Comparison of ENCODE assay signal across 12 mouse cellular contexts in the genomic region with DNA sequence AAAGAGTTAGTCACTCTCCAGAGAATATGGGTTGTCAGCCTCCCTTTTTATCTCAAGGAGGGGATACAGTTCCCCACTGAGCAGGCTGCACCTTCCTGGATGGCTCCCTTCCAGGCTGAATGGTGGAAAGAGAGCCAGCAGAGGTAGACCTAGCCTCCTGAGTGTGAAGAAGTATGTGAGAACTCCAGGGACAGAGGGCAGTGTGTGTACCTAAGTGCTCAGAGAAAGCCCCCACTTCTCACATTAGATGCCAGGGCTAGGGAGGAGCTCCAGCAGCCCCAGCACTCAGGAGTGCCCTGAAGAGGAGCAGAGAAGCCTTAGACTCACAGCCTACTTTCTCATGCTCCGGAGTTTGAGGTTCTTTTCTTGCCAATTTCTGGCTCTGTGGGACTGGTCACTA. TPM values are rescaled to one million over a fixed set of nuclear protein-coding genes. Genes with fewer than 3 reads are reported as not detected.
DNase-seq lines count a peak whose midpoint lies in the region; ATAC-seq and TF ChIP-seq lines count a peak whose summit lies in the region.
"Had no signal": no experiment of that assay in that cellular context is flagged by ENCODE, and none has a peak within 500 bp of the region (broad histone marks: within the 10 kb centered on the region; RNA-seq: fewer than 3 reads in every experiment).

No protein-coding gene starts in this region.

- peaks cover 38% of the 10 kb centered on the region for H3K36me3 ChIP-seq in heart, embryonic 10.5 days
- peaks cover 0 to 40% of the 10 kb centered on the region in 2 experiments; a peak in 2 of 4 replicates for H3K36me3 ChIP-seq in MEL (ENCODE audit: control insufficient read depth in 1 of 2, insufficient read depth in 2 of 2, low read length in 2 of 2)
- peaks cover 15% of the 10 kb centered on the region for H3K36me3 ChIP-seq in lung, embryonic 16.5 days (ENCODE audit: control insufficient read depth, insufficient read depth, low read length)

- H3K79me2 ChIP-seq in MEL (ENCODE audit: control insufficient read depth, insufficient read depth, low read length, poor library complexity): no peaks in the 10 kb centered on the region; the same call in 1 of the 2 replicates

- H3K4me2 ChIP-seq in lung, embryonic 16.5 days (ENCODE audit: low read depth, low read length): no peak overlapping the region
- H3K4me2 ChIP-seq: heart, embryonic 13.5 days; limb, embryonic 13.5 days; stomach, embryonic 15.5 days had no signal

- no peaks in the 10 kb centered on the region for H3K9me3 ChIP-seq in heart, embryonic 10.5 days
- H3K9me3 ChIP-seq in MEL (replicated peaks; ENCODE audit: insufficient read depth, low read length): no peaks in the 10 kb centered on the region
- H3K9me3 ChIP-seq in lung, embryonic 16.5 days (ENCODE audit: control insufficient read depth, low read length): no peaks in the 10 kb centered on the region
- H3K9me3 ChIP-seq: heart, embryonic 13.5 days; limb, embryonic 13.5 days; stomach, embryonic 15.5 days had no signal

- TF ChIP-seq EP300 in MEL (IDR thresholded peaks at IDR 0.05; ENCODE audit: low read depth in 1 of 2, low read length in 2 of 2): no peak

- peaks cover 32% of the 10 kb centered on the region for H3K4me1 ChIP-seq in heart, embryonic 10.5 days
- H3K4me1 ChIP-seq in MEL (ENCODE audit: control insufficient read depth in 1 of 2, insufficient read depth in 2 of 2, low read length in 2 of 2): peaks cover 17 to 30% of the 10 kb centered on the region in 2 experiments
- peaks cover 4% of the 10 kb centered on the region; the same call in 1 of the 2 replicates for H3K4me1 ChIP-seq in lung, embryonic 16.5 days (replicated peaks; ENCODE audit: control insufficient read depth, insufficient read depth, low read length)
- H3K4me1 ChIP-seq: stomach, embryonic 15.5 days had no signal

- no peak for TF ChIP-seq POLR2A in MEL (IDR thresholded peaks at IDR 0.05; ENCODE audit: control insufficient read depth in 1 of 2, insufficient read depth in 1 of 2, low read depth in 1 of 2, low read length in 2 of 2, poor library complexity in 1 of 2)

- peak; percentile 75 for DNase-seq in heart, adult 11 months
- no peak for DNase-seq in heart, embryonic 10.5 days (ENCODE audit: low spot score)
- DNase-seq in left cerebral cortex, adult 2 months (ENCODE audit: extremely low spot score in 1 of 2, low spot score in 2 of 2): no peak
- DNase-seq in left cerebral cortex, postnatal 4 days: no peak
- DNase-seq in MEL (ENCODE audit: low read depth, low spot score): peak; percentile 40
- no peak for DNase-seq in testis, postnatal 14 days (ENCODE audit: low spot score)
- DNase-seq: gastrocnemius, postnatal 36 days; thymus, postnatal 14 days had no signal

- TF ChIP-seq RAD21 in MEL (IDR thresholded peaks at IDR 0.05; ENCODE audit: low read depth, low read length): no peak

- intact Hi-C loops in left cerebral cortex, adult 2 months (cut with DNase I): loop anchor here (5.0 kb wide), 1 partner anchor 56 kb away; no protein-coding TSS in a partner anchor
- intact Hi-C loops in left cerebral cortex, postnatal 4 days (cut with DNase I): no loop called here

- no peak overlapping the region for H3K4me3 ChIP-seq in heart, embryonic 10.5 days
- no peak overlapping the region for H3K4me3 ChIP-seq in left cerebral cortex, adult 2 months
- H3K4me3 ChIP-seq in MEL (ENCODE audit: control insufficient read depth in 1 of 2, insufficient read depth in 1 of 2, low read depth in 2 of 2, low read length in 2 of 2): no peak overlapping the region
- H3K4me3 ChIP-seq in lung, embryonic 16.5 days (ENCODE audit: low read length): no peak overlapping the region
- H3K4me3 ChIP-seq: heart, embryonic 13.5 days; limb, embryonic 13.5 days; stomach, embryonic 15.5 days had no signal

- 94% methylated on average over 1 of the region's 1 CpGs for WGBS in heart, embryonic 10.5 days
- WGBS in lung, embryonic 16.5 days: 60% methylated on average over 1 of the region's 1 CpGs

- no peaks in the 10 kb centered on the region for H3K27me3 ChIP-seq in heart, embryonic 10.5 days (ENCODE audit: insufficient read depth, poor library complexity, severe bottlenecking)
- no peaks in the 10 kb centered on the region for H3K27me3 ChIP-seq in MEL (ENCODE audit: control insufficient read depth in 1 of 2, insufficient read depth in 2 of 2, low read length in 2 of 2)
- no peaks in the 10 kb centered on the region for H3K27me3 ChIP-seq in lung, embryonic 16.5 days (ENCODE audit: control insufficient read depth, insufficient read depth, low read depth, low read length)
- H3K27me3 ChIP-seq: heart, embryonic 13.5 days; limb, embryonic 13.5 days; stomach, embryonic 15.5 days had no signal

- peak; percentile 95 for ATAC-seq in lung, embryonic 16.5 days (ENCODE audit: low read depth)

- no peak overlapping the region for H3K27ac ChIP-seq in heart, embryonic 10.5 days
- peak overlapping the region; percentile 62 for H3K27ac ChIP-seq in left cerebral cortex, adult 2 months
- H3K27ac ChIP-seq in MEL (ENCODE audit: control insufficient read depth, low read depth, low read length): peak overlapping the region; percentile 33
- H3K27ac ChIP-seq in lung, embryonic 16.5 days (ENCODE audit: low read length): peak overlapping the region; percentile 5; the same call in 1 of the 2 replicates
- H3K27ac ChIP-seq: heart, embryonic 13.5 days; limb, embryonic 13.5 days; stomach, embryonic 15.5 days had no signal

- H3K9ac ChIP-seq in MEL (ENCODE audit: control insufficient read depth, low read depth, low read length, poor library complexity, severe bottlenecking): no peak overlapping the region
- no peak overlapping the region for H3K9ac ChIP-seq in lung, embryonic 16.5 days (ENCODE audit: low read length)
- H3K9ac ChIP-seq: heart, embryonic 13.5 days; limb, embryonic 13.5 days; stomach, embryonic 15.5 days had no signal

- TF ChIP-seq CTCF in left cerebral cortex, adult 2 months (IDR thresholded peaks at IDR 0.05): no peak
- TF ChIP-seq CTCF in MEL (IDR thresholded peaks at IDR 0.05 in 2 of 3, conservative IDR thresholded peaks at IDR 0.05 in 1 of 3; ENCODE audit: control insufficient read depth in 1 of 3, insufficient read depth in 1 of 3, low read depth in 2 of 3, low read length in 3 of 3, poor library complexity in 1 of 3, severe bottlenecking in 1 of 3): no peak

TF ChIP-seq in MEL, 35 proteins besides CTCF, POLR2A, EP300 and RAD21:
- TF ChIP-seq HCFC1 (IDR thresholded peaks at IDR 0.05; ENCODE audit: low read depth, low read length) (no peak), GATA1 (IDR thresholded peaks at IDR 0.05; ENCODE audit: low read depth, low read length) (no peak), POLR2AphosphoS2 (IDR thresholded peaks at IDR 0.05; ENCODE audit: low read length) (no peak), NRF1 (IDR thresholded peaks at IDR 0.05; ENCODE audit: insufficient read depth, low read depth, low read length, poor library complexity, severe bottlenecking) (no peak)

RNA-seq across cellular contexts. Expression of gene Tbxas1, which starts 59.0 kb away (rescaled TPM):
- 1.4 and 1.5 TPM in 2 replicates for polyA plus RNA-seq in heart, embryonic 10.5 days (2016; fragmentation: Nextera tagmentation; extraction: Ambion mirVana)
- 1 to 10 TPM; 2.2 to 2.6 TPM for total RNA-seq in left cerebral cortex, adult 2 months (2021)
- 1 to 10 TPM; 1.3 to 1.4 TPM for total RNA-seq in left cerebral cortex, postnatal 4 days (2021)
- 0.54 and 0.65 TPM in 2 replicates for total RNA-seq in MEL (2012; rRNA removed)
- polyA plus RNA-seq in MEL (2012; ENCODE audit: insufficient read depth in 1 of 2, insufficient read length in 2 of 2, low read depth in 1 of 2, low replicate concordance in 2 of 2, missing spikeins in 1 of 2): 1 to 10 TPM in 1 of 2 experiments, not detected in 1; 2.7 TPM
- polyA plus RNA-seq in lung, embryonic 16.5 days (2015; fragmentation: Nextera tagmentation; extraction: Ambion mirVana): 3.9 and 4.1 TPM in 2 replicates

RNA-seq across cellular contexts. Expression of gene Hipk2, which starts 59.7 kb away (rescaled TPM):
- 15.9 and 20.1 TPM in 2 replicates for polyA plus RNA-seq in heart, embryonic 10.5 days (2016; fragmentation: Nextera tagmentation; extraction: Ambion mirVana)
- total RNA-seq in left cerebral cortex, adult 2 months (2021): 10 to 100 TPM; 54.7 to 61.3 TPM
- total RNA-seq in left cerebral cortex, postnatal 4 days (2021): 10 to 100 TPM; 54.6 to 55.5 TPM
- 3.9 and 4.3 TPM in 2 replicates for total RNA-seq in MEL (2012; rRNA removed)
- 10 to 100 TPM; 14.1 to 85.1 TPM for polyA plus RNA-seq in MEL (2012; ENCODE audit: insufficient read depth in 1 of 2, insufficient read length in 2 of 2, low read depth in 1 of 2, low replicate concordance in 2 of 2, missing spikeins in 1 of 2)
- polyA plus RNA-seq in lung, embryonic 16.5 days (2015; fragmentation: Nextera tagmentation; extraction: Ambion mirVana): 19.8 and 21.0 TPM in 2 replicates

Comparison
In these comparisons a context has a peak if more than half of its experiments do, and no peak if none do; other contexts are left out.
1. DNase-seq: peak in heart, adult 11 months (single experiment) and MEL (single experiment); none in heart, embryonic 10.5 days (single experiment), left cerebral cortex, adult 2 months (0 of 2), left cerebral cortex, postnatal 4 days (single experiment) and testis, postnatal 14 days (single experiment).
2. RNA of gene Hipk2, which starts 59.7 kb away (total RNA-seq): 54.7 to 61.3 TPM in left cerebral cortex, adult 2 months and 54.6 to 55.5 TPM in left cerebral cortex, postnatal 4 days; 3.9 to 4.3 TPM in MEL; every median in the first group is over 10 times any median in the second.